Mouse (Mus musculus) hindbrain, embryonic 14.5 days (tissue): ENCODE results near the gene Bdh1. TPM values are rescaled to one million over a fixed set of nuclear protein-coding genes. Genes with fewer than 3 reads are reported as not detected.

Source experiments
- ATAC-seq: fragments of 200-750 bp; cut with Nextera tagmentation; 2 replicates; pipeline ENCODE4 v1.8.0; 2017; ENCODE audit warnings: moderate number of reproducible peaks, mild to moderate bottlenecking, moderate TSS enrichment, moderate library complexity; ENCODE audit not compliant: low FRiP score
- DNase-seq: peaks from one replicate; pipeline ENCODE4 v3.0.0-alpha.2; 2015; ENCODE audit warnings: low spot score
- H3K27ac ChIP-seq: fragments of 300-500 bp; sonication (generic); 2 replicates; pipeline ENCODE4 v1.5.1; 2014; ENCODE audit warnings: mild to moderate bottlenecking, moderate library complexity
- H3K27me3 ChIP-seq: fragments of 300-500 bp; sonication (generic); 2 replicates; pipeline ENCODE4 v1.6.1; 2014; ENCODE audit warnings: mild to moderate bottlenecking, low read length, mixed read lengths; ENCODE audit not compliant: control insufficient read depth, insufficient read depth
- H3K36me3 ChIP-seq: fragments of 300-500 bp; sonication (generic); replicated peaks from 2 replicates; pipeline ENCODE4 v1.6.1; 2014; ENCODE audit not compliant: control insufficient read depth, insufficient read depth
- H3K4me1 ChIP-seq: fragments of 300-500 bp; sonication (generic); replicated peaks from 2 replicates; pipeline ENCODE4 v1.6.1; 2014; ENCODE audit warnings: antibody characterized with exemption, low read length, mixed read lengths; ENCODE audit not compliant: control insufficient read depth, insufficient read depth
- H3K4me2 ChIP-seq: fragments of 300-500 bp; sonication (generic); replicated peaks from 2 replicates; pipeline ENCODE4 v1.6.1; 2014; ENCODE audit warnings: mild to moderate bottlenecking, moderate library complexity
- H3K4me3 ChIP-seq: fragments of 300-500 bp; sonication (generic); replicated peaks from 2 replicates; pipeline ENCODE4 v1.5.1; 2014; ENCODE audit warnings: mild to moderate bottlenecking, low read length
- H3K9ac ChIP-seq: fragments of 300-500 bp; sonication (generic); 2 replicates; pipeline ENCODE4 v1.6.1; 2014
- H3K9me3 ChIP-seq: fragments of 300-500 bp; sonication (generic); 2 replicates; pipeline ENCODE4 v1.6.1; 2016; ENCODE audit warnings: low read length; ENCODE audit not compliant: control insufficient read depth
- WGBS: fragments of 180-500 bp; shearing (Covaris S2); extraction: QIAGEN DNeasy Blood & Tissue Kit; methylation state at CpG from one replicate; pipeline ENCODE4 v1.1.7; 2014; 5-methylcytosine and 5-hydroxymethylcytosine counted together
- polyA plus RNA-seq: library from polyadenylated mRNA; unstranded; fragments of >200 nt; fragmentation: Nextera tagmentation; extraction: Ambion mirVana; gene quantifications from 2 replicates; pipeline ENCODE4 v1.2.1, GENCODE M21; 2014

The Bdh1 gene
- polyA plus RNA-seq, 1 experiment from 2014 or later: 92.7 TPM

DNA sequence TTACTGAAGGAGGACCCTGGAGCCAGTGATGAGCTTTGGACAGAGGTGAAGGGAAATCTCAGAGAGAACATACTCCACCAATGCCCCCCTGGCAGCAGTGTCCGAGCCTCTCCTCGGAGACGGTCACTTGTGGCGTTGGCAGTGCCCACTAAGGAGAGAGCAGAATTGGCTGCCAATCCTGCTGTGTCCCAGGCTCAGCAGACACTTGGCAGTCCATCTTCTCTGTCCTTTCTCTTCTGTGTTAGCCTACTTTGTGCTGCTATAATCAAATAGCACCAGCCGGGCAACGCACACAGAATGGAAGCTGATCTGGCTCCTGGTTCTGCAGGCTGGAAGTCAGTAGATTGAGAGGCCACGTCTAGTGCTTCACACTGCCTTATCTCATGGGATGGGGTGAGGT is 68.9 kb downstream of the Bdh1 start:
- whole genome bisulfite sequencing: 86% methylated on average over 7 of the region's 7 CpGs
- no peaks in the 10 kb centered on the region for H3K27me3 ChIP-seq
- no peak overlapping the region for H3K4me3 ChIP-seq
- H3K9ac ChIP-seq: no peak overlapping the region
- H3K4me2 ChIP-seq: no peak overlapping the region
- no peak overlapping the region for H3K27ac ChIP-seq
- ATAC-seq (no peak; the same call in 1 of the 2 replicates), DNase-seq (no peak)
- H3K36me3 ChIP-seq: no peaks in the 10 kb centered on the region
- peaks cover 16% of the 10 kb centered on the region for H3K4me1 ChIP-seq
- H3K9me3 ChIP-seq: no peaks in the 10 kb centered on the region

DNA sequence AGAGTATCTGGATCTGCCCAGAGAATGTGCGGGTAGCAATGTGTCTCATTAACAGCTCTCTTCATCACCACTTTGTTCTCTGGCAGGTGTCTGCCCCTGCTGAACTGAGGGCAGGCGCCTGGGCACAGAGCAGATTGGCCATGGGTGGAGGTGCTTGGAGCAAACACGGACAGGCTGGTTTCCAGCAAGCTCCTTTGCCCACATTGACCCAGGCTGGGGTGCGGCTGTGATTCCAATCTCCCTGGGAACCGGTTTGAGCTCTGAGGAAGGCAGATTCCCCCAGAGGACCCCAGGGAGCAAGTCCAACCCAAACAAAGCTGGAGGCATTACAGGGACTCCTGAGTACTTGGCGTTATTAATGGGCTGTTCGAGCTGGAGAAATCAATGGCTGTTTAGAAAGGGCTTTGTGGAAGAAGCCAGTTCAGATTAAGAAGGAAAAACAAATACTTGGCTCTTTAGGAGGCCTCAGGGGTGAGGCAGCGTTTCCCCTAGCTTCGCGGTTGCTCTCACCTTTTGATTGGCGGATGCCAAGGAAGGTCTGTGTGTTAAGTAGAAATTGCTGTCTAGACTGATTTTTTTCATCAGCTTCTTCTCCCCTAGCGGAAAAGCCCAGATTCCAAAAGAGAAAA is 71.0 kb downstream of the Bdh1 start:
- 24% methylated on average over 12 of the region's 12 CpGs for WGBS
- H3K4me2 ChIP-seq: no peak overlapping the region
- H3K4me1 ChIP-seq: peaks cover 16% of the 10 kb centered on the region
- H3K27ac ChIP-seq: no peak overlapping the region
- DNase-seq: peak; percentile 39
- no peaks in the 10 kb centered on the region for H3K9me3 ChIP-seq
- H3K9ac ChIP-seq: no peak overlapping the region
- ATAC-seq: peak; percentile 26; the same call in 1 of the 2 replicates
- no peaks in the 10 kb centered on the region for H3K36me3 ChIP-seq
- no peak overlapping the region for H3K4me3 ChIP-seq
- H3K27me3 ChIP-seq: no peaks in the 10 kb centered on the region

GRCm38 (mm10) chr16:31493550-31493965 is 71.5 kb downstream of the Bdh1 start:
- Histone ChIP-seq H3K4me2 (no peak overlapping the region), H3K27me3 (no peaks in the 10 kb centered on the region), H3K9ac (no peak overlapping the region), H3K4me3 (no peak overlapping the region), H3K27ac (no peak overlapping the region), H3K36me3 (no peaks in the 10 kb centered on the region), H3K4me1 (peaks cover 16% of the 10 kb centered on the region), H3K9me3 (no peaks in the 10 kb centered on the region)
- DNase-seq (no peak), ATAC-seq (no peak)
- WGBS: 27% methylated on average over 6 of the region's 6 CpGs

- 36% methylated on average over 6 of the region's 6 CpGs for WGBS
Measured at GRCm38 (mm10) chr16:31493991-31494390, 71.9 kb downstream of the Bdh1 start.

DNA sequence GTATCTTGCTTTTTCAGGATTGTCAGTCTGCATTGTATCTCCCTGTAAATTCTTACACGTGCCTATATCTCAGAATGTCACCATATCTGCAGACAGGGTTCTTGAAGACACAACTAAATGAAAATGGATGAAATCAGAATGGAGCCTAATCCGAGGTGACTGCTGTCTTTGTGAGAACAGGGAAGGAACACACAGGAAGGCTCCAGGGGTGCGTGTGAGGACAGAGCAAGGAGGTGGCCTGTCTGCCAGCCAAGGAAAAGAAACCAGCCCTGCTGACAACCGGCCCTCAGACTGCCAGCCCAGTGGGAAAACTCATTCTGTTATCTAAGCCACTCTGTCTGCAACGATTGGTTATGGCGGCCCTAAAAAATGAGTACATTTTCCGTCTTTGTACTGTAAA is 73.3 kb downstream of the Bdh1 start:
- H3K27ac ChIP-seq: peak overlapping the region; percentile 38; the same call in 1 of the 2 replicates
- H3K9me3 ChIP-seq: no peaks in the 10 kb centered on the region
- ATAC-seq (no peak), DNase-seq (no peak)
- no peak overlapping the region for H3K9ac ChIP-seq
- H3K4me1 ChIP-seq: peaks cover 18% of the 10 kb centered on the region
- H3K4me3 ChIP-seq: no peak overlapping the region
- 0 out of 2 replicates have a peak, but pooled peaks cover 2% of the 10 kb centered on the region for H3K27me3 ChIP-seq
- H3K36me3 ChIP-seq: no peaks in the 10 kb centered on the region
- 59% methylated on average over 7 of the region's 7 CpGs for WGBS
- H3K4me2 ChIP-seq: no peak overlapping the region

More at GRCm38 (mm10) chr16:31493991-31494390, 71.9 kb downstream of the Bdh1 start:
- Histone ChIP-seq H3K4me1 (peaks cover 13% of the 10 kb centered on the region), H3K27me3 (no peaks in the 10 kb centered on the region), H3K4me2 (no peak overlapping the region), H3K27ac (no peak overlapping the region), H3K36me3 (no peaks in the 10 kb centered on the region), H3K9ac (no peak overlapping the region), H3K9me3 (no peaks in the 10 kb centered on the region), H3K4me3 (no peak overlapping the region)
- no peak for ATAC-seq
- no peak for DNase-seq

- Histone ChIP-seq H3K9me3 (no peaks in the 10 kb centered on the region), H3K4me3 (no peak overlapping the region), H3K36me3 (no peaks in the 10 kb centered on the region), H3K9ac (no peak overlapping the region), H3K4me2 (no peak overlapping the region), H3K27ac (peak overlapping the region; percentile 38; the same call in 1 of the 2 replicates), H3K27me3 (0 out of 2 replicates have a peak, but pooled peaks cover 5% of the 10 kb centered on the region), H3K4me1 (peaks cover 21% of the 10 kb centered on the region)
- WGBS: 69% methylated on average over 9 of the region's 9 CpGs
- no peak for DNase-seq
- no peak for ATAC-seq
Measured at GRCm38 (mm10) chr16:31495769-31496168, 73.7 kb downstream of the Bdh1 start.

DNA sequence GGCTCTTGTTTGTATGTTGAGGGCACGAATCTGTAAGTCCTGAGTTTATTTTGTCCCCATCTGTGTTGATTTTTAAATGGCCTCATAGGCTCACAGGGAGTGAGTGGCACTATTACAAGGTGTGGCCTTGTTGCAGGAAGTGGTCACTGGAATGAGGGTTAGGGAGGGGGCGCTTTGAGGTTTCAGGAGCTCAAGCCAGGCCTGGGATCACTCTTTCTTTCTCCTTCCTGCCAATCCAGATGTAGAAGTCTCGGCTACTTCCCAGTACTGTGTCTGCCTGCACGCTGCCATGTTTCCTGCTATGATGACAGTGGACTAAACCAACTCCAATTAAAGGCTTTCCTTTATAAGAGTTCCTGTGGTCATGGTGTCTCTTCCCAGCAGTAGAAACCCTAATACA is 76.3 kb downstream of the Bdh1 start:
- Histone ChIP-seq H3K27ac (no peak overlapping the region), H3K4me3 (no peak overlapping the region), H3K27me3 (0 out of 2 replicates have a peak, but pooled peaks cover 5% of the 10 kb centered on the region), H3K4me2 (no peak overlapping the region), H3K9ac (no peak overlapping the region), H3K4me1 (peaks cover 20% of the 10 kb centered on the region), H3K36me3 (no peaks in the 10 kb centered on the region), H3K9me3 (no peaks in the 10 kb centered on the region)
- no peak for DNase-seq
- WGBS: 88% methylated on average over 4 of the region's 4 CpGs
- ATAC-seq: no peak

- no peak for DNase-seq
- peak overlapping the region; percentile 63; the same call in 1 of the 2 replicates for H3K27ac ChIP-seq
Measured at GRCm38 (mm10) chr16:31499021-31499420, 76.9 kb downstream of the Bdh1 start.

GRCm38 (mm10) chr16:31499681-31500310 is 77.7 kb downstream of the Bdh1 start:
- Histone ChIP-seq H3K27ac (peak overlapping the region; percentile 63), H3K4me3 (no peak overlapping the region), H3K4me1 (peaks cover 19% of the 10 kb centered on the region; the same call in 1 of the 2 replicates), H3K36me3 (no peaks in the 10 kb centered on the region), H3K9me3 (no peaks in the 10 kb centered on the region), H3K27me3 (0 out of 2 replicates have a peak, but pooled peaks cover 5% of the 10 kb centered on the region), H3K9ac (peak overlapping the region; percentile 7; the same call in 1 of the 2 replicates), H3K4me2 (no peak overlapping the region)
- 46% methylated on average over 11 of the region's 11 CpGs for WGBS
- DNase-seq: no peak
- ATAC-seq: peak; percentile 38

More at GRCm38 (mm10) chr16:31499021-31499420, 76.9 kb downstream of the Bdh1 start:
- ATAC-seq: no peak
- Histone ChIP-seq H3K9me3 (no peaks in the 10 kb centered on the region), H3K4me3 (no peak overlapping the region), H3K4me1 (peaks cover 19% of the 10 kb centered on the region; the same call in 1 of the 2 replicates), H3K9ac (no peak overlapping the region), H3K36me3 (no peaks in the 10 kb centered on the region), H3K27me3 (0 out of 2 replicates have a peak, but pooled peaks cover 5% of the 10 kb centered on the region), H3K4me2 (no peak overlapping the region)
- WGBS: 91% methylated on average over 6 of the region's 6 CpGs
